Mouse (Mus musculus) stomach, postnatal 0 days (tissue): ENCODE data around the gene Tmem245.

ENCODE experiments used
- CTCF ChIP-seq: IDR thresholded peaks from 2 replicates; pipeline ENCODE4 v1.5.1; 2016; ENCODE audit warnings: antibody characterized with exemption, low read depth, mild to moderate bottlenecking, moderate library complexity
- EP300 ChIP-seq: optimal IDR thresholded peaks from 2 replicates; pipeline ENCODE3; 2016; ENCODE audit warnings: antibody characterized with exemption

GRCm38 (mm10) chr4:56944286-56944685, 3.0 kb downstream of the Tmem245 start:
- TF ChIP-seq CTCF (no peak), EP300 (no peak)
